Mouse (Mus musculus) spleen, adult 2 months (tissue): ENCODE data around the gene D430041D05Rik.

Experiments used
- CTCF ChIP-seq: fragments of 200-500 bp; IDR thresholded peaks from 2 replicates; pipeline ENCODE4 v1.5.1; 2011; ENCODE audit warnings: mild to moderate bottlenecking, inconsistent platforms; ENCODE audit not compliant: insufficient read depth, insufficient read length, insufficient replicate concordance; ENCODE audit errors: extremely low read depth
- POLR2A ChIP-seq: fragments of 200-500 bp; IDR thresholded peaks from 2 replicates; pipeline ENCODE4 v1.6.1; 2011; ENCODE audit warnings: low read depth, low read length, inconsistent platforms

DNA sequence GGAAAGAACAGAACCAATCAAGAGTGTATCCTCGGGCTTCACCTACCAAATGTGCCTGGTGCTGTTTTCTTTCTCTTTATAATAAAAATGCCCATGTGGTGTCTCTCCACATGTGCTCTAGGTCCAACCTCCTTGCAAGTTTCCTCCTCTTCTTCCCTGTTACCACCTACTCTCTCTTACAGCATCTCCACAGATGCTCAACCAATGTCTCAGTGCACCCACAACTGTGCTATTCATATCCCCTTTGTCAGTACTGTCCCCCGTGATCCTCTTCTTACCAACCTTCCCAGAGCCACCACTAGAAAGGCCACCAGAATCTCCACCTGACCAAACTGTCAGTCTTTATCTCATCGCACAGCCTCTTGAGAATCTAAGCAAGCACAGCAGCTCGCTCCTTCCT, 184.8 kb downstream of the D430041D05Rik start:
- TF ChIP-seq CTCF (no peak), POLR2A (no peak)
